9 mouse cellular contexts compared by ENCODE assay signal in genomic region chr2:46370949-46371348, GRCm38 (mm10).
DNase-seq lines count a peak whose midpoint lies in the region; ATAC-seq and TF ChIP-seq lines count a peak whose summit lies in the region.
"Had no signal": no experiment of that assay in that cellular context is flagged by ENCODE, and none has a peak within 500 bp of the region (broad histone marks: within the 10 kb centered on the region; RNA-seq: fewer than 3 reads in every experiment).

No protein-coding gene starts in this region.

- peak; percentile 80 for ATAC-seq in liver, embryonic 14.5 days (ENCODE audit: insufficient read depth)

- H3K4me3 ChIP-seq in bone marrow macrophage, adult 2 months (ENCODE audit: insufficient read depth, low read length), result no peak overlapping the region
- no peak overlapping the region for H3K4me3 ChIP-seq in liver, embryonic 14.5 days (ENCODE audit: insufficient read depth in 1 of 2, low read depth in 2 of 2, low read length in 2 of 2)
- H3K4me3 ChIP-seq in embryonic facial prominence, embryonic 10.5 days, result no peak overlapping the region
- H3K4me3 ChIP-seq: embryonic facial prominence, embryonic 15.5 days had no signal

- peaks cover 20% of the 10 kb centered on the region for H3K4me1 ChIP-seq in bone marrow macrophage, adult 2 months (ENCODE audit: control insufficient read depth, insufficient read depth, low read length)
- H3K4me1 ChIP-seq in liver, embryonic 14.5 days (replicated peaks; ENCODE audit: control insufficient read depth in 2 of 2, insufficient read depth in 2 of 2, low read length in 1 of 2), result 0 out of 4 replicates have a peak, but pooled peaks cover 0 to 3% of the 10 kb centered on the region in 2 experiments
- no peaks in the 10 kb centered on the region for H3K4me1 ChIP-seq in embryonic facial prominence, embryonic 10.5 days
- H3K4me1 ChIP-seq: embryonic facial prominence, embryonic 15.5 days had no signal

- TF ChIP-seq POLR2A in bone marrow macrophage, adult 2 months (IDR thresholded peaks at IDR 0.05; ENCODE audit: borderline replicate concordance, low read depth, low read length), result no peak

- H3K36me3 ChIP-seq in liver, embryonic 14.5 days (replicated peaks; ENCODE audit: control insufficient read depth, insufficient read depth, low read depth), result no peaks in the 10 kb centered on the region
- no peaks in the 10 kb centered on the region for H3K36me3 ChIP-seq in splenic B cell, adult 2 months (ENCODE audit: control insufficient read depth, insufficient read depth, low read length, poor library complexity, severe bottlenecking)
- H3K36me3 ChIP-seq in embryonic facial prominence, embryonic 10.5 days (replicated peaks), result no peaks in the 10 kb centered on the region
- H3K36me3 ChIP-seq: embryonic facial prominence, embryonic 15.5 days had no signal

- H3K27me3 ChIP-seq in liver, embryonic 14.5 days (ENCODE audit: control insufficient read depth, insufficient read depth, low read length), result no peaks in the 10 kb centered on the region
- H3K27me3 ChIP-seq in splenic B cell, adult 2 months (ENCODE audit: control insufficient read depth, insufficient read depth, low read length, poor library complexity, severe bottlenecking), result no peaks in the 10 kb centered on the region
- H3K27me3 ChIP-seq in embryonic facial prominence, embryonic 10.5 days (replicated peaks; ENCODE audit: low read depth, poor library complexity, severe bottlenecking), result no peaks in the 10 kb centered on the region
- H3K27me3 ChIP-seq: embryonic facial prominence, embryonic 15.5 days had no signal

- H3K27ac ChIP-seq in bone marrow macrophage, adult 2 months (ENCODE audit: insufficient read depth, low read depth, low read length), result peak overlapping the region; percentile 85
- H3K27ac ChIP-seq in liver, embryonic 14.5 days, result no peak overlapping the region
- no peak overlapping the region for H3K27ac ChIP-seq in embryonic facial prominence, embryonic 10.5 days (replicated peaks)
- H3K27ac ChIP-seq: embryonic facial prominence, embryonic 15.5 days had no signal

- no peaks in the 10 kb centered on the region for H3K9me3 ChIP-seq in liver, embryonic 14.5 days (ENCODE audit: control insufficient read depth, low read length)
- no peaks in the 10 kb centered on the region for H3K9me3 ChIP-seq in embryonic facial prominence, embryonic 10.5 days
- H3K9me3 ChIP-seq: embryonic facial prominence, embryonic 15.5 days had no signal

- TF ChIP-seq EP300 in liver, embryonic 14.5 days (IDR thresholded peaks at IDR 0.05; ENCODE audit: low read depth), result peak; percentile 67

- DNase-seq in adrenal gland, postnatal 14 days, result peak; percentile 8
- no peak for DNase-seq in adrenal gland, adult 18-20 months (ENCODE audit: low spot score in 2 of 2)
- DNase-seq in liver, embryonic 14.5 days (ENCODE audit: low read depth in 3 of 3, low spot score in 3 of 3), result peak; percentile 12 to 64 (median 18)
- DNase-seq in splenic B cell, adult 2 months (ENCODE audit: low read depth, low spot score), result peak; percentile 41
- DNase-seq in embryonic facial prominence, embryonic 10.5 days (ENCODE audit: low spot score), result no peak
- no peak for DNase-seq in urinary bladder, adult 2 months (ENCODE audit: low spot score)
- DNase-seq in ovary, postnatal 36 days (ENCODE audit: low spot score), result no peak

- no peak overlapping the region for H3K4me2 ChIP-seq in liver, embryonic 14.5 days (ENCODE audit: low read depth)
- H3K4me2 ChIP-seq: embryonic facial prominence, embryonic 15.5 days had no signal

- H3K9ac ChIP-seq in liver, embryonic 14.5 days (replicated peaks), result no peak overlapping the region
- H3K9ac ChIP-seq: embryonic facial prominence, embryonic 15.5 days had no signal

- no peak for TF ChIP-seq CTCF in bone marrow macrophage, adult 2 months (IDR thresholded peaks at IDR 0.05; ENCODE audit: low read depth, low read length)
- TF ChIP-seq CTCF in liver, embryonic 14.5 days (IDR thresholded peaks at IDR 0.05; ENCODE audit: low read depth), result no peak

- 7% methylated on average over 5 of the region's 5 CpGs for WGBS in liver, embryonic 14.5 days (ENCODE audit: insufficient replicate concordance)
- 83% methylated on average over 5 of the region's 5 CpGs for WGBS in embryonic facial prominence, embryonic 10.5 days

Comparison
In these comparisons a context has a peak if more than half of its experiments do, and no peak if none do; other contexts are left out.
1. DNase-seq: peak in adrenal gland, postnatal 14 days (single experiment), liver, embryonic 14.5 days (3 of 3) and splenic B cell, adult 2 months (single experiment); none in adrenal gland, adult 18-20 months (0 of 2), embryonic facial prominence, embryonic 10.5 days (single experiment), urinary bladder, adult 2 months (single experiment) and ovary, postnatal 36 days (single experiment).